In the genomic region with DNA sequence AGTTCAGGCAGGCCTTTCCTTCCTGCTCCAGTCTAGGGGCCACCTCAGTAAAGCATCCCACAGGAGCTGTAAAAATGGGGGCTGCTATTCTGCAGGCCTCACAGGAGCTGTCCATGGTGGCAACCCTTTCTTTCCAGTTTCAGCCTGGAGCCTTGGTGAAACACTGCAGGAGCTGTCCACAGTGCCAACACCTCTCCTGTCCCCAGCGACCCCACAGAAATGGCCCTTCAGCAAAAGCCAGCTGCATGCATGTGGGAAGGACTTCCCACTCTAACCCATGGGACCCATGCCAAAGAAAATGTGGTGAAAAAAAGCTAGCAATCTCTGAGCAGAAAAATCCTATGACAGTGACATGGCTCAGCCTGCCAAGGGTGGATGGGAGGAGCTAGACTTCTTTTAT, we compare ENCODE assay signal across 1 mouse cellular context.
TF ChIP-seq lines count a peak whose summit lies in the region.

No protein-coding gene starts in this region.

TF ChIP-seq in CH12.LX, 34 proteins besides CTCF, POLR2A, EP300 and RAD21:
- peak; percentile 85 for TF ChIP-seq SIN3A (IDR thresholded peaks at IDR 0.05; ENCODE audit: low read length)
- TF ChIP-seq ZKSCAN1 (IDR thresholded peaks at IDR 0.05; ENCODE audit: borderline replicate concordance, low read depth, low read length): no peak
- peak; percentile 64; the same call in 1 of the 2 replicates for TF ChIP-seq MXI1 (IDR thresholded peaks at IDR 0.05; ENCODE audit: low read depth, low read length)
TF ChIP-seq in CH12.LX: peak in this region for 2.
